Mouse (Mus musculus) liver, embryonic 11.5 days (tissue): ENCODE results near the gene Fxyd1. TPM values are rescaled to one million over a fixed set of nuclear protein-coding genes. Genes with fewer than 3 reads are reported as not detected.
A peak's percentile ranks its signal among the peaks of the same experiment; 100 is the strongest.

Source experiments
- ATAC-seq: fragments of 200-750 bp; cut with Nextera tagmentation; replicated peaks from 2 replicates; pipeline ENCODE4 v1.8.0; 2017; ENCODE audit warnings: moderate number of reproducible peaks, mild to moderate bottlenecking, moderate TSS enrichment, moderate library complexity; ENCODE audit not compliant: low FRiP score
- DNase-seq: peaks from one replicate; pipeline ENCODE4 v3.0.0-alpha.2; 2017; ENCODE audit warnings: low spot score
- H3K27ac ChIP-seq: fragments of 300-500 bp; sonication (generic); 2 replicates; pipeline ENCODE4 v1.5.1; 2014; ENCODE audit warnings: mild to moderate bottlenecking, low read depth, low read length, control low read depth
- H3K27me3 ChIP-seq: fragments of 300-500 bp; sonication (generic); replicated peaks from 2 replicates; pipeline ENCODE4 v1.6.1; 2014; ENCODE audit warnings: low read length, mixed read lengths; ENCODE audit not compliant: control insufficient read depth, insufficient read depth
- H3K36me3 ChIP-seq: fragments of 300-500 bp; sonication (generic); 2 replicates; pipeline ENCODE4 v1.6.1; 2014; ENCODE audit warnings: mild to moderate bottlenecking, low read length, moderate library complexity, mixed read lengths; ENCODE audit not compliant: control insufficient read depth, insufficient read depth
- H3K4me1 ChIP-seq: fragments of 300-500 bp; sonication (generic); replicated peaks from 2 replicates; pipeline ENCODE4 v1.6.1; 2014; ENCODE audit warnings: low read length, mixed read lengths; ENCODE audit not compliant: control insufficient read depth, insufficient read depth
- H3K4me2 ChIP-seq: fragments of 300-500 bp; sonication (generic); 2 replicates; pipeline ENCODE4 v1.6.1; 2014; ENCODE audit warnings: mild to moderate bottlenecking, control low read depth, moderate library complexity
- H3K4me3 ChIP-seq: fragments of 300-500 bp; sonication (generic); 2 replicates; pipeline ENCODE4 v1.5.1; 2014; ENCODE audit warnings: low read depth, low read length, control low read depth
- H3K9ac ChIP-seq: fragments of 300-500 bp; sonication (generic); 2 replicates; pipeline ENCODE4 v1.6.1; 2014; ENCODE audit warnings: low read depth, low read length, control low read depth
- H3K9me3 ChIP-seq: fragments of 300-500 bp; sonication (generic); 2 replicates; pipeline ENCODE4 v1.6.1; 2016; ENCODE audit warnings: low read length, inconsistent platforms, mixed read lengths; ENCODE audit not compliant: control insufficient read depth
- WGBS: fragments of 180-500 bp; shearing (Covaris S2); extraction: QIAGEN DNeasy Blood & Tissue Kit; methylation state at CpG from one replicate; pipeline ENCODE4 v1.1.7; 2014; 5-methylcytosine and 5-hydroxymethylcytosine counted together
- polyA plus RNA-seq: library from polyadenylated mRNA; unstranded; fragments of >200 nt; fragmentation: Nextera tagmentation; extraction: Ambion mirVana; gene quantifications from 2 replicates; pipeline ENCODE4 v1.2.1, GENCODE M21; 2014

Gene Fxyd1
- polyA plus RNA-seq, 1 experiment from 2014 or later, result 35.8 TPM

DNA sequence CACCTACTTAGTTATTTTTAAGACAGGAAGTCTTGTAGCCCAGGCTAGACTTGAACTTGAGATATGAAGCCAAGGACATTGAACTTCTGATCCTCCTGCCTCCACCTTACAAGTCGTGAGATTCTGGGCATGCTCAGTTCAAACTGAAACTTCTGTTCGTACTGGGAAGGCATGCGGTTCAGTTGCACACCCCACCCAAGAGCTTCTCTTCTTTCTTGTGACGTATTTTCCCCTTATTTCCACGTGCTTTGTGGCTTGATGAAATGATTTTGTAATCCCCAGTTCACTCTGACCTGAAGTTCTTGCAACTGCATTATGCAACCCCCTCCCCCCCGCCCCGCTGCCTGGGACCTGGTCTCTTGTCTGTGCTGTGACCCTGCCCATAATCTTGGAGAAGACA lies 25.3 kb downstream of the Fxyd1 start:
- H3K27ac ChIP-seq, result no peak overlapping the region
- 69% methylated on average over 7 of the region's 7 CpGs for WGBS
- no peaks in the 10 kb centered on the region; the same call in 1 of the 2 replicates for H3K4me1 ChIP-seq
- no peak overlapping the region for H3K4me2 ChIP-seq
- H3K9ac ChIP-seq, result no peak overlapping the region
- no peaks in the 10 kb centered on the region for H3K36me3 ChIP-seq
- H3K4me3 ChIP-seq, result no peak overlapping the region
- ATAC-seq (no peak), DNase-seq (no peak)
- H3K9me3 ChIP-seq, result no peaks in the 10 kb centered on the region
- H3K27me3 ChIP-seq, result no peaks in the 10 kb centered on the region

DNA sequence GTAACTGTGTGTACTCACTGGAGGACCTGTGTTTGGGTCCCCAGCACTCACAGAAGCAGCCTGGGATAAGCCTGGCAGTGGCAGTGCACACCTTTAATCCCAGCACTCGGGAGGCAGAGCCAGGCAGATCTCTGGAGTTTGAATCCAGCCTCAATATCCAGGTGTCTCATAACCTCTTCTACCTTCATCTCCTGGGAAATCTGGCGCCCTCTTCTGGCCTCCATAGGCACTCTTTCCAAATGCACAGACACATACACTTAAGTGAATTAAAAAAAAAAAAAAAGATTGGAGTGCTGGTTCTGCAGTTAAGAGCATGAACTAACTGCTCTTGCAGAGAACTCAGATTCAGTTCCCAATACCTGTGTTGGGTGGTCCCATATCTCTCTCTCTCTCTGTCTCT lies 26.3 kb downstream of the Fxyd1 start:
- WGBS, result 69% methylated on average over 2 of the region's 2 CpGs
- Histone ChIP-seq H3K9ac (no peak overlapping the region), H3K4me2 (no peak overlapping the region), H3K27me3 (no peaks in the 10 kb centered on the region), H3K36me3 (no peaks in the 10 kb centered on the region), H3K4me3 (no peak overlapping the region), H3K4me1 (no peaks in the 10 kb centered on the region; the same call in 1 of the 2 replicates), H3K9me3 (no peaks in the 10 kb centered on the region), H3K27ac (no peak overlapping the region)
- ATAC-seq (no peak), DNase-seq (no peak)

DNA sequence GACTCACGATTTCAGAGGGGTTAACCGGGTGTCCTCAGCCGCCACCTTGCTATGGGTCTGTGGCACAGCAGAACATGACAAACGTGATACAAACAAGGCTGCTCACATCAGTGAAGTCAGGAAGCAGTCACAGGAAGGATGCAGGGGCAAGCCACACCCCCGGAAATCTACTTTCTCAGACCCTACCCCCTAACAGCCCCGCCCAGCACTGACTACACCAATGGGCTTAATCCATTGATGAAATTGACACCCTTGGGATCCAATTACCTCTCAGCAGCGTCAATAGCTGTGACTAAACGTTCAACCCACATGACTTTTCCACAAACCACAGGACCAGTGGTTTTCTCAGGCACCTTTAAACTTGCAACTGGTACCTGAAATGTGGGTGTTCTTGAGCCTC lies 28.4 kb downstream of the Fxyd1 start:
- ATAC-seq (no peak), DNase-seq (no peak)
- Histone ChIP-seq H3K9me3 (no peaks in the 10 kb centered on the region), H3K4me2 (no peak overlapping the region), H3K4me3 (no peak overlapping the region), H3K36me3 (no peaks in the 10 kb centered on the region), H3K4me1 (no peaks in the 10 kb centered on the region; the same call in 1 of the 2 replicates), H3K27ac (no peak overlapping the region), H3K27me3 (no peaks in the 10 kb centered on the region), H3K9ac (no peak overlapping the region)
- WGBS, result 62% methylated on average over 8 of the region's 8 CpGs

DNA sequence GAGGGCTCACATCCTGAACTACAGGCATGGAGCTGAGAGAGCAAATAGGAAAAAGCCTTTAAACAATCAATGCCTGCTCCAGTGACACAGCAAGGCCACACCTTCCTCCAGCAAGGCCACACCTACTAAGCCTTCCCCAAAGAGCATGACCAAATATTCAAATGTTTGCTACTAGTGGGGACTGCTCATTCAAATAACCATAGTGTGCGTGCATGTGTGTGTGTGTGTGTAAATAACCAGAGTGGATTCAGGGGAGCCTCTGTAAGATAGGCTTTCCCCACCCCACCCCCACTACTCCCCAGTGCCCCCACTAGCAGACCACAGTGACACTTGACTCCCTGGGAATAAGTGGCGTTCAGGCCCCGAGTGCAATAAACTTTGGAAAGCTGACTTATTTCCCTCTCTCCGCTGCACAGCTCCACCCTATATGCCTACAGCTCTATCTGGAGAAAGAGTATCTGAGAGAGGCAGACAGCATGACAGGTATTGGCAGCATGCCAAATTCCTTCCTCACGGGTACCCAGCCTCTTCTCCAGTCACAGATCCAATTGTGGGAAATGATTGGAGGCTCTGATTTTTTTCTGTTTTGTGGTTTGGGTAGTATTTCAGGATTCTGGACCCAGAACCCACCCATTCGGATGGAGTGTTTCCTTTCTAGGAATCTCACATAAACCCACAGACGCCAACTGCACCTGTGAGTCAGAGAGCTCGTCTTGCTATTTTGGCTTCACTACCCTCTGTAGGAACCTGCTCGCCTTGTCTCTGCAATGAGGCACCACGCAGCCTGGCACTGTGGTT lies 39.7 kb downstream of the Fxyd1 start:
- H3K9ac ChIP-seq, result no peak overlapping the region

DNA sequence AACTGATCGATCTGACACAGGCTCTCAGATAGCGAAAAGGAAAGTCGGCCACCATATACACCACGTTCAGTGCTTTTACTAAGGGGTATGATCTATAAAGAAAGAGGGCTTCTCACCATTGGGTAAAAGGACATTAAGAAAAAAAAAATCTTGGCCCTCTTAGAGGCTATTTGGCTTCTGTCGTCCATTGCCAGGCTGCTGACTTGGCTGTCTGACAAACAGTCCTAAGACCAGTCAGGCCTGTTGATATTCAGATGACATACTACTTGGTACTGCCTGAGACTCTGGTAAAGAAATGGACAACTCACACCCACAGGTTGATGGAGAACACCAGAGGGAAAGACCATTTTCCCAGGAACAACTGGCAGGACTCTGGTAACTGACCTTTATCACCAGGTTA lies 44.0 kb downstream of the Fxyd1 start:
- Histone ChIP-seq H3K4me1 (no peaks in the 10 kb centered on the region; the same call in none of the 2 replicates), H3K9me3 (no peaks in the 10 kb centered on the region)

More for the DNA sequence above, 39.7 kb downstream of the Fxyd1 start:
- 58% methylated on average over 10 of the region's 10 CpGs for WGBS
- H3K4me1 ChIP-seq, result no peaks in the 10 kb centered on the region; the same call in none of the 2 replicates
- H3K4me3 ChIP-seq, result no peak overlapping the region
- no peaks in the 10 kb centered on the region for H3K36me3 ChIP-seq
- ATAC-seq, result peak; percentile 47; the same call in 1 of the 2 replicates
- DNase-seq, result no peak
- no peaks in the 10 kb centered on the region for H3K9me3 ChIP-seq
- no peak overlapping the region for H3K27ac ChIP-seq
- no peaks in the 10 kb centered on the region for H3K27me3 ChIP-seq
- H3K4me2 ChIP-seq, result no peak overlapping the region

DNA sequence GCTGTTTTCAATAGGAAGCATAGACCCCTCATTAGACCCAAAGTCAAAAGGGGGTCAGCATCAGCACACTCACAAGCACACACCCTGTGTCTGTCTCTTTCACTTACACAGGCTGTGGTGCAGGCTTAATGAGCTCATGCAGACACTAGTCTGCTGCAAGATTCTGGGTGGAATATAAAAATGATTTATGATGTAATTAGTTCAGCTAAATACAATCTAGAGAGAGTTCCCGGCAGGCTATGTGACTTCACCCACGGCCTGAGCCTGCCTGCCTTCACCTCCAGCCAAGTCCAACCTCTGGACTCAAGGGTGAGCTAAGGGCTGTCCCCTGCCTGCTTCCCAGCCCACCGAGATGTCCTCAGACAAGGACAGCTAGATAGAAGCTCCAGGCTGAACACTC lies 48.1 kb downstream of the Fxyd1 start:
- no peaks in the 10 kb centered on the region for H3K27me3 ChIP-seq
- no peak for ATAC-seq
- H3K36me3 ChIP-seq, result no peaks in the 10 kb centered on the region
- no peak overlapping the region for H3K4me2 ChIP-seq
- WGBS, result 56% methylated on average over 3 of the region's 3 CpGs
- H3K9me3 ChIP-seq, result no peaks in the 10 kb centered on the region
- H3K4me3 ChIP-seq, result no peak overlapping the region
- H3K4me1 ChIP-seq, result no peaks in the 10 kb centered on the region
- H3K27ac ChIP-seq, result no peak overlapping the region
- DNase-seq, result no peak
- no peak overlapping the region for H3K9ac ChIP-seq

More for the DNA sequence above, 44.0 kb downstream of the Fxyd1 start:
- DNase-seq, result no peak
- H3K36me3 ChIP-seq, result no peaks in the 10 kb centered on the region
- H3K4me3 ChIP-seq, result no peak overlapping the region
- H3K27me3 ChIP-seq, result no peaks in the 10 kb centered on the region
- H3K9ac ChIP-seq, result no peak overlapping the region
- ATAC-seq, result no peak
- no peak overlapping the region for H3K27ac ChIP-seq
- WGBS, result 83% methylated on average over 5 of the region's 5 CpGs
- H3K4me2 ChIP-seq, result no peak overlapping the region

DNA sequence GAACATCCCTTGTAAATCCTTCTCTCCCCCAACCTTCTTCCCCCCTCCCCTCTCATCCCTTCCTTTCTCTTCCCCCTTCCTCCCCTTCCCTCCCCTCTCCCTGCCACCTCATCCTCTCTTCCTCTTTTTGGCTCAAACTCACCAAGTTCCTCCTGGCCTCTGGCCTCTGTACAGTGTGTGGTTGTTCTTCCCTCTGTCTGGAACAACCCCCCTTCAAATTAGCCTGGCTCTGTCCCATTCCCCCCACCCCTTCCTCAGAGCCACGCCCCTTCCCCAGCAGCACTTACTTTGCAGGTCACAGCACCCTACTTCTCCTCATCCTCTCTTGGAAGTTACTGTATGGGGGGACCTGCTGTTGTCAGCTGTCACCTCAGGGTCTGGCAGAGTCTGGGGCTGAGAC lies 48.8 kb downstream of the Fxyd1 start:
- no peaks in the 10 kb centered on the region for H3K9me3 ChIP-seq
- no peak overlapping the region for H3K9ac ChIP-seq
- H3K27ac ChIP-seq, result no peak overlapping the region
- no peak overlapping the region for H3K4me3 ChIP-seq
- 35% methylated on average over 1 of the region's 1 CpGs for WGBS
- H3K27me3 ChIP-seq, result no peaks in the 10 kb centered on the region
- no peak overlapping the region for H3K4me2 ChIP-seq
- ATAC-seq, result no peak
- H3K36me3 ChIP-seq, result no peaks in the 10 kb centered on the region
- no peaks in the 10 kb centered on the region for H3K4me1 ChIP-seq
- no peak for DNase-seq

DNA sequence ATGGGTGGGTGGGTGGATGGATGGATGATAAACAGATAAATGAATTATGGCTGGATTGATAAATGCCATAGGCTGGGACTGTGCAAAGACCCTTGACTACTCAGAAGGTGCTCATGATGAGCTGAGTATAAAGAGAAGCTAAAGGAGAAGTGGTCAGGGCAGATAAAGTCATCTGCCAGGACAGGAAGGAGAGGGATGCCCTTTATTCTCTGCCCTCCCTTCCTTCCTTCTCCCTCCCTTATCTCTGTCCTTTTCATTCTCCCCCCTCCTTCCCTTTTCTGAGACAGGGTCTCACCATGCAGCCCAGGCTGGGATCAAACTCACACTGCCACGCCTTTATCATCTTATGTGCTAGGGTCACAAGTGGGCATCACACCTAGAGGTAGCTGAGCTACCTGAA lies 49.2 kb downstream of the Fxyd1 start:
- Histone ChIP-seq H3K4me2 (no peak overlapping the region), H3K9ac (no peak overlapping the region), H3K9me3 (no peaks in the 10 kb centered on the region), H3K27ac (no peak overlapping the region), H3K27me3 (no peaks in the 10 kb centered on the region), H3K36me3 (no peaks in the 10 kb centered on the region), H3K4me1 (no peaks in the 10 kb centered on the region), H3K4me3 (no peak overlapping the region)
- DNase-seq, result no peak
- 50% methylated on average over 1 of the region's 1 CpGs for WGBS
- ATAC-seq, result no peak

DNA sequence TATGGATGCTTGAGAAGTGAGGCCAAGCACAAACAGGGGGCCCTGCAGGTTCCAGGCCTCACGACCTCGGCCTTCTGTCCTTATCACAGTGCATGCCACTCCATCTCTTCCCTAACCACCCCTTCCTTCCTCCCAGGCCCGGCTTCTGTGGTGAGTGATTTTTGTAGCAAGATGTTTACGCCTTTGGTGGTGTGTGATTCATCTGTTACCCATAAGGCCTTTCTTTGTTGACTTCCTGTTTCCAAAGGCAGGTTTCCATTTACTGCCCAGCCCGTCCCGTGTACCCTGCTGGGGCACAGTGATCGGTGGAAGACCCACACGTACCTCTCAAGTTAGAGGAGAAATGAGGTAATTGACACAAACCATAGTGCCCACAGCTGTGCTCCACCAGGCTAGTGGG lies 54.3 kb downstream of the Fxyd1 start:
- no peaks in the 10 kb centered on the region for H3K9me3 ChIP-seq
- no peak overlapping the region for H3K27ac ChIP-seq
- no peak overlapping the region for H3K9ac ChIP-seq
- H3K36me3 ChIP-seq, result no peaks in the 10 kb centered on the region
- no peak for DNase-seq
- H3K4me3 ChIP-seq, result no peak overlapping the region
- no peak overlapping the region for H3K4me2 ChIP-seq
- WGBS, result 39% methylated on average over 8 of the region's 8 CpGs
- ATAC-seq, result peak; percentile 58; the same call in 1 of the 2 replicates
- H3K4me1 ChIP-seq, result peaks cover 8% of the 10 kb centered on the region; the same call in 1 of the 2 replicates
- H3K27me3 ChIP-seq, result no peaks in the 10 kb centered on the region
